Mouse (Mus musculus) lung, embryonic 15.5 days (tissue): ENCODE results near the gene Rbm38. TPM values are rescaled to one million over a fixed set of nuclear protein-coding genes. Genes with fewer than 3 reads are reported as not detected.

Source experiments
- ATAC-seq: fragments of 200-750 bp; cut with Nextera tagmentation; 2 replicates; pipeline ENCODE4 v1.8.0; 2017; ENCODE audit warnings: moderate number of reproducible peaks, borderline replicate concordance; ENCODE audit not compliant: low FRiP score, low TSS enrichment; ENCODE audit errors: extremely low read depth
- H3K27ac ChIP-seq: fragments of 300-500 bp; sonication (generic); 2 replicates; pipeline ENCODE4 v1.5.1; 2015; ENCODE audit warnings: moderate library complexity, mild to moderate bottlenecking, inconsistent platforms
- H3K27me3 ChIP-seq: fragments of 300-500 bp; sonication (generic); 2 replicates; pipeline ENCODE4 v1.6.1; 2015; ENCODE audit warnings: inconsistent platforms
- H3K36me3 ChIP-seq: fragments of 300-500 bp; sonication (generic); 2 replicates; pipeline ENCODE4 v1.6.1; 2015; ENCODE audit warnings: inconsistent platforms
- H3K4me1 ChIP-seq: fragments of 300-500 bp; sonication (generic); 2 replicates; pipeline ENCODE4 v1.6.1; 2015; ENCODE audit warnings: inconsistent platforms
- H3K4me2 ChIP-seq: fragments of 300-500 bp; sonication (generic); 2 replicates; pipeline ENCODE4 v1.6.1; 2015; ENCODE audit warnings: inconsistent platforms, mild to moderate bottlenecking, moderate library complexity
- H3K4me3 ChIP-seq: fragments of 300-500 bp; sonication (generic); 2 replicates; pipeline ENCODE4 v1.5.1; 2015; ENCODE audit warnings: mild to moderate bottlenecking, inconsistent platforms
- H3K9ac ChIP-seq: fragments of 300-500 bp; sonication (generic); 2 replicates; pipeline ENCODE4 v1.6.1; 2015; ENCODE audit warnings: inconsistent platforms
- H3K9me3 ChIP-seq: fragments of 300-500 bp; sonication (generic); 2 replicates; pipeline ENCODE4 v1.6.1; 2016; ENCODE audit warnings: inconsistent platforms
- WGBS: fragments of 180-500 bp; shearing (Covaris S2); methylation state at CpG from one replicate; pipeline ENCODE4 v1.1.7; 2015; 5-methylcytosine and 5-hydroxymethylcytosine counted together
- polyA plus RNA-seq: library from polyadenylated mRNA; unstranded; fragments of >200 nt; fragmentation: Nextera tagmentation; extraction: Ambion mirVana; gene quantifications from 2 replicates; pipeline ENCODE4 v1.2.1, GENCODE M21; 2015

Rbm38 gene
- polyA plus RNA-seq, 1 experiment from 2014 or later: 33.3 TPM

DNA sequence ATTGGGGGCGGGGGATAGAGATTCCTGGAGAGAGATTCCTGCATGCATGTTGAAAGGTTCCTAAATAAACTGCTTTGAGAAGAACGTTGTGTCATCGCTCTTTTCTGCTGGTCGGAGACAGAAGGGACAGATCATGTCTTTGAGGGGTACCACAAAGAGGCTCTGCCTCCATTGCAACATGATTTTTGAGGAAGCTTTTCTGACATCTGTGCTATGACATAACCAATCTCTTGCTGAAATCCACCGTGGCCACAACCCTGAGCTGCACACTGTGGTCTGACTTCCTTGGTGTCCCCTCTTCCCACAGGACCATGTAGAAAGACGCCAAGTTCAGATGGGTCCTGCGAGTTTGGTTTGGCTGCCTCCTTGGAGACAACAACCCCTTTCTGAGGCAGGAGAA, 52.6 kb downstream of the Rbm38 start:
- H3K36me3 ChIP-seq: no peaks in the 10 kb centered on the region
- H3K4me2 ChIP-seq: no peak overlapping the region
- H3K27me3 ChIP-seq: no peaks in the 10 kb centered on the region
- H3K9ac ChIP-seq: no peak overlapping the region
- WGBS: 88% methylated on average over 7 of the region's 7 CpGs
- no peaks in the 10 kb centered on the region for H3K4me1 ChIP-seq
- no peak overlapping the region for H3K27ac ChIP-seq
- H3K4me3 ChIP-seq: no peak overlapping the region
- no peak for ATAC-seq
- no peaks in the 10 kb centered on the region for H3K9me3 ChIP-seq

DNA sequence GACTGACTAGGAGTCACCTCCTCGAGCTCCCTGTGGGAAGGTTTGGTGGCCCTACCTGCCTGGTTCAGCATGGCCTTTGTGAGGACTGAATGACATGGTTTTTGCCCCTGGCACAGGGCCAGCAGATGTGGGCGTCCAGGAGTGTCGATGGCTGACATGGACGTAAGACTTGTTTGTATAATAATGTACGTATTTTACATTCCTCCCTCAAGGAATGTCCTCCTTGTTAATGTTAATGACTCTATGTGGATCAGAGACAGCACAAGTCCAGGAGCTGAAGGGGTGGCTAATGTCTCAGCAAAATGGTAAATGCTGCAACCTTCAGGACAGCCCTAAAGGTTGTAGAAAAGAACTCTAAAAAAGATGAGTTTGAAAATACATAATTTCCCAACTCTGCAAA, 53.4 kb downstream of the Rbm38 start:
- H3K36me3 ChIP-seq: no peaks in the 10 kb centered on the region
- no peak overlapping the region for H3K27ac ChIP-seq
- H3K4me3 ChIP-seq: no peak overlapping the region
- no peak overlapping the region for H3K9ac ChIP-seq
- H3K4me2 ChIP-seq: no peak overlapping the region
- H3K4me1 ChIP-seq: no peaks in the 10 kb centered on the region
- H3K9me3 ChIP-seq: no peaks in the 10 kb centered on the region
- no peak for ATAC-seq
- H3K27me3 ChIP-seq: no peaks in the 10 kb centered on the region
- 24% methylated on average over 5 of the region's 5 CpGs for WGBS

DNA sequence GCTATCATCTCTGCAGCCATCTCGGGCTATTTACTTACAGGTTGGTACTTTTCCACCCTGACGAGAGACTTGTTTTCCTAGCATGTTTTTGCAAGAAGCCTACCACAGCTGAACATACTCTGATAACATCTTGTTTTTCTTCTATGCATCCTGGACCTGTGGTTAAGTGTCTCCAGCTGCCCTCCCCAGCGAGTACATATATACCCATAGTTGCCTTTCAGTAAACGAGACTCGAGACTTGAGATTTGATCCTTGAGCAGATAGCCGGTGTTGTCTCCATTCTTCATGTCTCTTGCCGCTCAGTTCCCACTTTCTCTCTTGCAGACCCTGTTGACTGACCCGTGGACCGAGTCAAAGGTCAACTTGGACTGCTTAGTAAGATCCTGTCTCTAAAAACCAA, 56.6 kb downstream of the Rbm38 start:
- no peaks in the 10 kb centered on the region for H3K36me3 ChIP-seq
- no peak overlapping the region for H3K4me3 ChIP-seq
- 57% methylated on average over 9 of the region's 9 CpGs for WGBS
- H3K9me3 ChIP-seq: no peaks in the 10 kb centered on the region
- H3K27me3 ChIP-seq: no peaks in the 10 kb centered on the region; the same call in 1 of the 2 replicates
- H3K27ac ChIP-seq: no peak overlapping the region
- H3K4me2 ChIP-seq: no peak overlapping the region
- H3K4me1 ChIP-seq: 0 out of 2 replicates have a peak, but pooled peaks cover 4% of the 10 kb centered on the region
- H3K9ac ChIP-seq: no peak overlapping the region
- no peak for ATAC-seq

DNA sequence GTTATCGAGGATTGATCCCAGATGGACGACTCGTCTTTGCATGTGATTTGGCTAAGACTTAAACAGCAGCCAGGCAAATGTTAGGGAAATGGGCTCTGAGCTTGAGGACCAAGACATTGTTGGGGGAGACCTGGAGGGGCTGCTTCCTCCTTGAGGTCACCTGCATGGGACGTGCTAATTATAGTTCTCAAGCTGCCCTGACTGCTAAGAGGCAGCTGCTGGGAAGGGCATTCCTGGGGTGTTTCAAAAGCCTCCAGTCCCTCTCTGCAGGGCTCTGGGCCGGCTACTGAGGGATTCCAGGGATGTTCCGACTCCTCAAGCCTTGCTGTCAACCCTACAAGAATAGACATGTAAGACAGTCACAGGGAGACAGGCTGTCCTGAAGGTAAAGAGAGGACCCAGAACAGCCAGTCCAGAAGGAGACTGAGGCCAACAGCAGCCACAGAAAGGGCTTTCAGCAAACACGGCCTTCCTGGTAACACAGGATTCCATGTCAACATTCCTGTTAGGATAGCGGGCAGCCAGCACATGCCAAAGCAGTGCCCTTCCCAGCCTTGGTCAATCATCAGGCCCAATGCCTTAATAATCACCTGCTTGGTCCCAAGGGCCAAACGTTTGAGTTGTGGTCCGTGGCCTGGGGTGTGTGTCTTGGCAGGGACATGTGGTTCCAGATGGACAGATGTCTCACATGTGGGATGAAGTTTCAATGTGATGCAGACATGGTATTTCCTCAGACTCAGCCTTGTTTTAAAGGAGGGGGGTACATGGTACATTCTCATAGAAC, 59.7 kb downstream of the Rbm38 start:
- Histone ChIP-seq H3K27me3 (no peaks in the 10 kb centered on the region; the same call in 1 of the 2 replicates), H3K4me3 (no peak overlapping the region), H3K36me3 (no peaks in the 10 kb centered on the region), H3K9ac (no peak overlapping the region), H3K4me1 (peaks cover 9% of the 10 kb centered on the region; the same call in 1 of the 2 replicates), H3K9me3 (no peaks in the 10 kb centered on the region), H3K27ac (no peak overlapping the region), H3K4me2 (no peak overlapping the region)
- no peak for ATAC-seq
- 50% methylated on average over 10 of the region's 10 CpGs for WGBS

DNA sequence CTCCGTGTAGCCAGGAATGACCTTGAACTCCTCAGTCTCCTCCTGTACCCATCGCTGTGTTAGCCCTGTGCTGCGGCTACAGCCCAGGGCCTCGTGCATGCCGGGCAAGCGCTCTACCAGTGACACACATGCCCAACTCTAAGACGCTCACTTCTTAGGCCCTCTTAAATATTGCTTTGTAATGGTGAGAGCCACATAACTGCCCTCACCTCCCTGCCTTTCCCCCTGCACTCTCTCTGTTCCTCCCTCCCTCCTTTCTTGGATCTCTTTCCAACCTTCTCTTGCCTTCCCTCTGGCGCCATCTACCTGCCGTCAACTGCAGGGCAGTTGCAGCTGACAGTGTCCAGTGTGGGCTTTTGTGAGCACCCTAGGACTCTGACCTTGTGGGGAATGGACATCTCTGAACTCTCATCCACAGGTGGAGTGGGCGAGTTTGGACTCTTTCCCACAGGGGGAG, 60.5 kb downstream of the Rbm38 start:
- H3K9ac ChIP-seq: no peak overlapping the region
- WGBS: 26% methylated on average over 10 of the region's 10 CpGs
- peak; percentile 21; the same call in 1 of the 2 replicates for ATAC-seq
- no peaks in the 10 kb centered on the region for H3K9me3 ChIP-seq
- H3K4me3 ChIP-seq: no peak overlapping the region
- H3K27me3 ChIP-seq: no peaks in the 10 kb centered on the region; the same call in 1 of the 2 replicates
- H3K4me2 ChIP-seq: no peak overlapping the region
- peaks cover 9% of the 10 kb centered on the region; the same call in 1 of the 2 replicates for H3K4me1 ChIP-seq
- no peaks in the 10 kb centered on the region for H3K36me3 ChIP-seq
- H3K27ac ChIP-seq: no peak overlapping the region

DNA sequence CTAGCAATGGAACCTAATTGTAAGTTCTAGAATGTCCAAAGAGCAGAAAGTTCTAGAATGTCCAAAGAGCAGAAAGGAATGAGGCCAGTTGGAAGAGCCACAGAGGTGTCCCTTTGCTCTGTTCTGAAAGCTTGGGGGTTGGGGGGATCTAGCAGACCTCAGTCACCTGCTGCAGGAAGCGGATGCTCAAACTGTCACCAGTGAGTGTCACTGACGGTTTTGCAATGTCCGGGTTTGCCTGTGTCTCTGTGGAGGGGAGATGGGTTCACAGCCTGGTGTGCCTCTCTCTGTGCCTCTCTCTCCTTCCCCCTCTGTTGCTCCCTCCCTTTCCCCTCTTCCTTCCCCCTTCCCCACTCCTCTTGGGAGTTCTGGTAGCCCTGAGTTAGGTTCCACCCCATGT, 62.4 kb downstream of the Rbm38 start:
- Histone ChIP-seq H3K9me3 (no peaks in the 10 kb centered on the region), H3K4me3 (no peak overlapping the region)
- ATAC-seq: no peak

DNA sequence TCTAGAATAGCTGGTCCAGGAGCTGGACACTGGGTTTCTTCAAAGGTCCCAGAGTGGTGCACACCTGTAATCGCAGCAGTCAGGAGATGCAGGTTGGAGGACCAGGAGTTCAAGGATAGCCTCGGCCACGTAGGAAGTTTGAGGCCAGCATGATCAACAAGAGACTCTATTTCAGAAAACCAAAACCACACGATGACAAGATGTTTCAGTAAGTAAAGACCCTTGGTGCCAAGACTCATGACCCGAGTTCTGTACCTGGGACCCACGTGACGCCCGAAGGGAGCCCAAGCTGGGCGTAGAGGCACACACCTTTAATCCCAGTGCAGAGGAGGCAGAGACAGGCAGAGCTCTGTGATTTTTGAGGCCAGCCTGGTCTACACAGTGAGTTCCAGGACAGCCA, 62.8 kb downstream of the Rbm38 start:
- peak overlapping the region; percentile 2; the same call in 1 of the 2 replicates for H3K27ac ChIP-seq
- H3K4me1 ChIP-seq: peaks cover 9% of the 10 kb centered on the region; the same call in 1 of the 2 replicates

More for the DNA sequence above, 62.4 kb downstream of the Rbm38 start:
- no peaks in the 10 kb centered on the region for H3K36me3 ChIP-seq
- H3K9ac ChIP-seq: no peak overlapping the region
- H3K27me3 ChIP-seq: no peaks in the 10 kb centered on the region; the same call in 1 of the 2 replicates
- H3K4me2 ChIP-seq: no peak overlapping the region
- H3K4me1 ChIP-seq: peaks cover 9% of the 10 kb centered on the region; the same call in 1 of the 2 replicates
- H3K27ac ChIP-seq: no peak overlapping the region
- WGBS: 70% methylated on average over 3 of the region's 3 CpGs

DNA sequence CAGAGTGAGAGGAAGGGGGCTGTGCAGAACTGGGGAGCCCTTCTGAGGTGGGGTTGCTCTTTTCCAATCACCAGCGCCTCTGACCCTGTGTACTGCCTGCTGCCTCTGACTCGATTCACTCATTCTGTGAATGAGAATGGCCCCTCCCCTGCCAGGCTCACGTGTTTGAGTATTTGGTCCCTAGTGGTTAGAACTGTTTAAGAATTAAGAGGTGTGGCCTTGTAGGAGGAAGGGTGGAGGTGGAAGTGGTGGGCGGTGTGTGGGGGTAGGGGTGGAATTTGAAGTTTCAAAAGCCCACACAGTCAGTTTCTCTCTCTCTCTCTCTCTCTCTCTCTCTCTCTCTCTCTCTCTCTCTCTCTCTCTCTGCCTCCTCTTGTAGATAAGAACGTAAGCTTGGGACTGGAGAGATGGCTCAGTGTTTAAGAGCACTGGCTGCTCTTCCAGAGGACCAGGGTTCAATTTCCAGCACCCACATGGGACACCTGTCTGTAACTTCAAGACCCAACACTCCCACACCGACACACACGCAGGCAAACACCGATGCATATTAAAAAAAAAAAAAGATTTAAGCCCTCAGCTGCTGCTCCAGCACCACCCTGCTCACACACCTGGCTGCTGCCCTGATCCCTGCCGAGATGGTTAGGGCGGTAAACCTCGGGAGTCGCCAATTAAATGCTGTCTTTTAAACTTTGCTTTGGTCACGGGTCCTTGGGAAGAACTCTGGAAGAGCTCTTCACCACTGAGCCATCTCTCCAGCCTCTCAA, 63.6 kb downstream of the Rbm38 start:
- H3K4me2 ChIP-seq: peak overlapping the region; percentile 47
- H3K4me3 ChIP-seq: no peak overlapping the region
- 12% methylated on average over 13 of the region's 13 CpGs for WGBS
- no peak overlapping the region for H3K9ac ChIP-seq
- no peaks in the 10 kb centered on the region for H3K9me3 ChIP-seq
- ATAC-seq: peak; percentile 62; the same call in 1 of the 2 replicates
- peaks cover 9% of the 10 kb centered on the region; the same call in 1 of the 2 replicates for H3K4me1 ChIP-seq
- no peaks in the 10 kb centered on the region for H3K36me3 ChIP-seq
- peak overlapping the region; percentile 2; the same call in 1 of the 2 replicates for H3K27ac ChIP-seq
- H3K27me3 ChIP-seq: no peaks in the 10 kb centered on the region; the same call in 1 of the 2 replicates

More for the DNA sequence above, 62.8 kb downstream of the Rbm38 start:
- Histone ChIP-seq H3K4me2 (peak overlapping the region; percentile 47; the same call in 1 of the 2 replicates), H3K36me3 (no peaks in the 10 kb centered on the region), H3K4me3 (no peak overlapping the region), H3K9ac (no peak overlapping the region), H3K27me3 (no peaks in the 10 kb centered on the region; the same call in 1 of the 2 replicates), H3K9me3 (no peaks in the 10 kb centered on the region)
- 74% methylated on average over 9 of the region's 9 CpGs for WGBS
- no peak for ATAC-seq

Other genes starting within 250 kb of the Rbm38 start
- gene Bmp7, start 80.2 kb upstream of the Rbm38 start, polyA plus RNA-seq: 6.7 and 7.8 TPM in 2 replicates
- gene Spo11, start 42.8 kb upstream of the Rbm38 start, polyA plus RNA-seq: 0.06 and 0.22 TPM in 2 replicates
- gene Rae1, start 20.4 kb upstream of the Rbm38 start, polyA plus RNA-seq: 122 and 123 TPM in 2 replicates
- gene Ctcfl, start 99.0 kb downstream of the Rbm38 start, polyA plus RNA-seq: 0.07 and 0.08 TPM in 2 replicates
- gene Pck1, start 132.6 kb downstream of the Rbm38 start, polyA plus RNA-seq: 0.10 TPM in 1 of 2 replicates, not detected in the other
- 0.43 and 0.95 TPM in 2 replicates for gene Zbp1, start 198.4 kb downstream of the Rbm38 start, polyA plus RNA-seq